Mouse (Mus musculus) spleen, postnatal 36 days (tissue): ENCODE data around the gene Gm4724.
"Not testable (repeated sequence)": the region's sequence is repeated elsewhere in the genome, so short reads cannot be mapped to it uniquely, and the experiment has no call there.

Experiments used
- DNase-seq, 2 experiments: peaks; one replicate each; pipeline ENCODE4 v3.0.0; 2022; ENCODE audit warnings: low spot score in 2 of 2, mixed read lengths in 1 of 2

Gene Gm4724

DNA sequence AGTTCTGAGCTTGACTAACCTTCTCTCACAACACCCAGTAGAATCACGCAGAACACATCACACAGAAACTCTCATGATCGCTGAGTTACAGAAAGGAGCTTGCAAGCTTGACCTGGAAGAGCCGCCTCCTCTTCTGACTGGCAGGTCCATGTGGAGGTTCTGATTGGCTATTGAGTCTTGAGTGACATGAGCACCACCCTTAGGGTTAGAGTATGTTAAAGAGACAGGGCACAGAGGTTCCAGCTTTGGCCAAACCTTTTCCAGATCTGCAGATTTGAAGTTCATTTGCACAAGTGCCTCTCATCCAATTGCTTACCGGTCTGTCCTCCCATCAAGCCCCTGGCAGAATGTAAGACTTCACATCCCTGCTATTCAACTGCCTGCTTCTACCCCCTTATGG lies at the start of gene Gm4724:
TSS of gene Gm4724 (minus strand) at position 101 of the 400 bp plus-strand sequence.
- DNase-seq = not testable (repeated sequence)

GRCm38 (mm10) chr2:175469685-175470084 lies 34.1 kb upstream of the Gm4724 start, which contains the start of gene Zfp965:
Zfp965 (plus strand) TSS chr2:175469985.
- not testable (repeated sequence) for DNase-seq
